Mouse (Mus musculus): ENCODE measurements around the gene Gm21958.

- TF ChIP-seq EP300 (IDR thresholded peaks at IDR 0.05; ENCODE audit: low read depth in 1 of 2, low read length in 2 of 2) (no peak), KAT2A (conservative IDR thresholded peaks at IDR 0.05; ENCODE audit: low read depth, low read length) (peak; percentile 59; the same call in 1 of the 2 replicates)
Observed at GRCm38 (mm10) chr3:54734411-54735246, 20.5 kb upstream of the Gm21958 start.

All from MEL (cell line).